Mouse (Mus musculus) skeletal muscle tissue, adult 2 months (tissue): ENCODE measurements around the gene Icam4.

Source experiments
- DNase-seq: peaks from one replicate; pipeline ENCODE4 v3.0.0-alpha.2; 2012; ENCODE audit warnings: low read depth, low spot score

Gene Icam4

DNA sequence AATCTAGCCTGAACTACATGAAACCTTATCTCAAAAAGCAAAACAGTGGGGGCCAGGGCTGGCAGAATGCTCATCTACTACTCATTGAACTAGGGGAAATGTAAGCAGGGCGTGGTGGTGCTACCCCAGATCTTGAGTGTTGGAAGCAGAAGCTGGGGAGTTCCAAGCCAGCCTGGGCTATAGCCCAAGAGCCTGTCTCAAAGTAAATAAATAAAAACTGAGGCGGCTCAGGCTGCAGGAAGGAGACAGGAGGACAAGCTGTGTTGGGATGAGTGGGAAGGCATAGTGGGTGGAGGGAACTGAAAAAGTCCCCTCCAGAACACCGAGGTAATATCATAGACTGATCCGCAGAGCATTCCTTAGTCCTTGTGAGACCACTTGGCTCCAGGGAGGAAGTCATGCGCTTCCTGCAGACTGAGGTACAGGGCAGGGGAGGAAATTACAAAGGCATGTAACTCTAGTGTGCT lies 17.3 kb upstream of the Icam4 start:
- no peak for DNase-seq

DNA sequence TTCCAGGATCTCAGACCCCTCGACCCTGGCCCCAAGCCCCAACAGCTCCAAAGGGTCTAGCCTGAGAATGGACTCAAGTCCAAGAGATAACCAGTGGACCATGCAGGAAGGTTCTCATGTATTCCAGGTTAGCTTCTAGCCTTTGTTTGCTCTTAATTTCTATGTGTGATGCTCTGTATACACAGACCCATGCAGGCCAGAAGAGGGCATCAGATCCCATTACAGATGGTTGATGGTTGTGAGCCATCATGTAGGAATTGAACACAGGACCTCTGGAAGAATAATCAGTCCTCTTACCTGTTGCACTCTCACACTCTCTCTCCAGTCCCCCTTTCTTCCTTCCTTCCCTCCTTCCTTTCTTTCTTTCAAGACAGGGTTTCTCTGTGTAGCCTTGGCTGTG lies 16.8 kb upstream of the Icam4 start:
- no peak for DNase-seq

DNA sequence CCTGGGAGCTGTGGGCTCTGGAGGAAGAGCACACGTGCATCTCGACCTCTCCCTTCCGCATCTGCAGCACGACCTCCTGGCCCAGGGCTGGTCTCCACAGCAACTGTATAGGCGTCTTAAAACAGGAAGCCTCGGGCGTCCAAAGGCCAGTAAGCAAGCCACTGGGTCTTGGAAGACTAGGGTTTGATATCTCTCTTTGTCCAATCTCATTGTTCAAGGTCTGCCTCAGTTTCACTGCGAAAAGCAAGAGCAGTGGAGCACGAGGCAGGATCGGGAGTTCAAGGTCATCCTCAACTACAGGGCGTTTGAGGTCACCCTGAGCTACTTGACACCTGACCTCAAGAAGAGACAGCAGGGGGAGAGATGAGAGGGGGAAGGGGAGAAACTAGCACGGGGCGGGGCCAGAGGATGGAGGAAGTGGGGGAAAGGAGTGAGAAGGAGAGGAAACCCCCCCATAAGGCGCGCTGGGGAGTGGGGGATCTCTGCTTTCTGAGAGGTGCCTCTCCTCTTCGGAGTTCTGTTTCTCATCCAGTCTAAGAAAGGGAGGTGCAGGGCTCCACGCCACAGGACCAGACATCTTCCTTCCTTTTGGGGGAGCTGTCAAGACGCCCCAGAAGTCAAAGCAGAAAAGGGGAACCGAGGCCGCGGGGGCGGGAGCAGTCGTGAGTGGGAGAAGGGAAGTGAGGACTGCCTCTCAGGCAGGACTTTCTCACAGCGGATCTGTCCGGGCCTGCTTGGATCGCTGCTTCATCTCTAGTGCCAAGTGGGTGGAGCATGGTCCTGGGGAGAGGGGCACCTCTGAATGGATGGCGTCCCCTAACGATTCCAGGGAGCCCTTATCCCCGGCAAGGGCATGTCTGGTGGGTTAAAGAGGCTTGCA lies 14.2 kb upstream of the Icam4 start:
- peak; percentile 46 for DNase-seq

DNA sequence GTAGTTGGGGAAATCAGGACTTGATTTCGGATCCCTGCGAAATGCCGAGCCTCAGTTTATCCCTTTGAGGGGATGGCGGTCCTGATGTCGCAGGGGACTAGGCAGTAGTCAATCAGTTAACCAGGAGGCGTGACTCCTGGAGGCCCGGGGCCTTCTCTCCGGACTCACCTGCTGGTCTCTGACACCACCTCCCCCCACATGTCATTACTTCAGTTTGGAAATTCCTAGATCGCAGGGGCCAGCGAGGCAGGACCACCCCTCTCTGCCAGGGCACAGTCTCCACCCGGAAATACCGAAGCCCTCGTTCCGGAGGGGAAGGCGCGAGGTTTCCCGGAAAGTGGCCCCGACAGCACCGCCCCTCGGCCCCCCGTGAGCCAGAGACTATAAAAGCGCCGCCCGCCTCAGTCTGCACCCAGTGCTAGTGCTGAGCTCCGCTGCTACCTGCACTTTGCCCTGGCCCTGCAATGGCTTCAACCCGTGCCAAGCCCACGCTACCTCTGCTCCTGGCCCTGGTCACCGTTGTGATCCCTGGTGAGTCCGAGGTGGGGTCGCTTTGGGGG lies 13.5 kb upstream of the Icam4 start, which contains the start of gene Icam1:
TSS of gene Icam1 (plus strand) at position 415 of the 560 bp plus-strand sequence.
- no peak for DNase-seq

DNA sequence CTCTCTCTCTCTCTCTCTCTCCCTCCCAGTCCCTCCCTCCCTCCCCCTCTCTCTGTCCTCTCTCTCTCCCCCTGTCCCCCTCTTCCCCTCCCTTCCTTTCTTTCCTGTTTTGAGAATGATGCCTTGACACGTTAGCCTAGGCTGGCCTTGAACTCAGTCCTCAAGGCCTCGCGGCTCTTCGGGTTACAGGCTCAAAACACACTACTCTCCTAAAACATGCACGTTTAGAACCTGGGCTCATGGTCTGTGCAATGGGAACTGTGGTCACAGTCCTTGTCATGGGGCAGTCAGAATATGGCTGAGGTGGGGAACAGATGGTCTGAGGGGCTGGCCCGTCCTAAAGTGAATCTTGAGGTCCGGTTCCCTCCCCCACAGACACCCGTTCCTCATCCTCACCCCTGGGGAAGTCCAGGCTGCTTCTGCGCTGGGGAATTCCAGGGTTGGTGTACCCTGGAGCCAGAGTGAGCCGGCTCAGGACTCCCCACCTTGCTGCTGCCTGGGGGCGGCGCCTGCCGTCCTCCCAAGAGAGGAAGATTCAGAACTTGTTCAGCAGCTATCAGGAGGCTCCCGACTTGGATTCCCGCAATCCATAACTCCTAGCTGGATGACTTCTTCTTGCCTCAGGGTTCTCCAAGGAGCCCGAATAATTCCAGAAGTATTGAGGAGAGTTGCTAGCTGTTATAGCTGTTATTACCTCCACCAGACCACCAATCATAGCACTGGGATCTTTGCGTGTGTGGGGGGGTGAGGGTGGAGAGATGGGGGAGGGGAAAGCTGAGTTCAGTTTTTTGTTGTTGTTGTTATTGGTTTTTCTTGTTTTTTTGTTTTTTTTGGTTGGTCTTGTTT lies 12.6 kb upstream of the Icam4 start:
- no peak for DNase-seq

DNA sequence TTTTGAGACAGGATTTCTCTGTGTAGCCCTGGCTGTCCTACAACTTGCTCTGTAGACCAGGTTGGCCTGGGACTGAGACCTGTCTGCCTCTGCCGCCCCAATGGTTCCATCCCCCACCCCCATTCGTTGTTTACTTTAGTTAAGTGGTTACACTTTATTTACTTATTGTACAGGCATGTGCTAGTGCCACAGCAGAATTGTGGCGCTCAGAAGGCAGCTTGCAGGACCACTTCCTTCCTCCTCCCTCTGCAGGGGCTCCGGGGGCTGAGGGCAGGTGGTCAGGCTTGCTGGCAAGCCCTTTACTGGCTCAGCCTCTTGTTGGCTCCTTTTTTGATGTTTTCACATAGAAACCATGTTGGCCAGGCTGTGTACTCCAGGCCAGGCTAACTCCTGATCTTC lies 12.0 kb upstream of the Icam4 start:
- no peak for DNase-seq

DNA sequence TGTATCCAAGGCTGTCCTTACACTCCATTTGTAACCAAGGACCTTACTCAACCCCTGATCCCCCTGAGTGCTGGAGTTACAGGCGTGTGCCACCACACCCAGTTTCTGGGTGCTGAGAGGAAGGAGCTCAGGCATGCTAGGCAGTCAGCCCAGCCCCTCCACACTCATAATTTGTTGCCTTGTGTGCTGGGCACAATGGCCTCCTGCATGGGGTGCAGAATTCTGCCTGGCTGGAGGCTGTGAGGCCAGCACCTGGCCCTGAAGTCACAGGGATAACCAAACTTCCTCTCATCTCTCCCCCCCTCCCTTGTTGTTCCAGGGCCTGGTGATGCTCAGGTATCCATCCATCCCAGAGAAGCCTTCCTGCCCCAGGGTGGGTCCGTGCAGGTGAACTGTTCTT lies 10.6 kb upstream of the Icam4 start:
- DNase-seq = no peak

DNA sequence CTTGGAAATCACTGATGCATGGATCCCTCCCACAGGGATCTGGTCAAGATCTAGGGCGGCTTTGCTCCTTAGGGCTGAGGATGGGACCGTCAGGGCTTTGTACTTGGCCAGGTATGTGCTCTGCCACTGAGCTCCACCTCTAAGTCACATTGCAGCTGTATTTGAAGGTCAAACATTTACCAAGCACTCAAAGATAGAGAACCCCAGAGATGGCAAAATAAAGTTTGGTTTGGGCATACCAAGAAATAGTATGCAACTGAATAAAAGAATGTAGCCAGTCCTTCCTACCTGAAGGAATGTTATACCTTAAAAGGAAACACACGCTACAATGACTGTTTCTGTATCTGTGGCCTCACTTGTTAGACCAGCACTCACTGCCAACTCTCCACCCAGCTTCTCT lies 7.8 kb upstream of the Icam4 start:
- DNase-seq = no peak

DNA sequence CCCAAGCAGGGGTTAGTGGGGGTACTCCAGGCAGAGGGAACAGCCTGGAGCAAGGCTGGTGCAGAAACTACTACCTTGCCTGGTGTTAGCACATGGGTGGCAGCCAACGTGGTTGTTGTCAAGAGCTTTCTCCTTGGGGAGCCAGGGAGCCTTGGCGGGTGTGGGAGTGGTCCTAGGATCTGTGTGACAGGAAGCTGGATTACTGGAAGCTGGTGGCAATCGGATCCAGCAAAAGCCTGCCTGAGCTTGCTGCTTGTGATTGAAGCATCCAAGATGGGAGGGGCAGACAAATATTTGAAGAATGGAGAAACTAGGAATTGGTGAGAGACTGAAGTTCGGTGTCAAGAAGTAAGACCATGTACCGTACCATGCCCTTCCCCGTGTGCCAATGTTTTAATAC lies 6.9 kb upstream of the Icam4 start:
- no peak for DNase-seq

DNA sequence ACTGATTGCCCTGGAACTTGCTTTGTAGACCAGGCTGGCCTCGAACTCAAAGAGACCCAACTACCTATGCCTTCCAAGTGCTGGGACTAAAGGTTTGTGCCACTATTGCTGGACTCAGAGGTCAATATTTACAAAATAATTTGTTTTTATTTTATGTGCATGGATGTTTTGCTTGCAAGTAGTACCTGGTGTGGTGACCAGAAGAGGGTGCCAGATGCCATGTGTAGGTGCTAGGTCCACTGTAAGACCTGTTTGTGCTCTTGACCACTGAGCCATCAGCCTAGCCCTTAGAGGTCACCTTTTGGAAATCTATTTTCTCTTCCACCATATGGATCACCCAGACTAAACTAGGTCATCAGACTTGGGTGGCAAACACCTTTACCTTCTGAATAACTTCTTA lies 6.4 kb upstream of the Icam4 start:
- no peak for DNase-seq

DNA sequence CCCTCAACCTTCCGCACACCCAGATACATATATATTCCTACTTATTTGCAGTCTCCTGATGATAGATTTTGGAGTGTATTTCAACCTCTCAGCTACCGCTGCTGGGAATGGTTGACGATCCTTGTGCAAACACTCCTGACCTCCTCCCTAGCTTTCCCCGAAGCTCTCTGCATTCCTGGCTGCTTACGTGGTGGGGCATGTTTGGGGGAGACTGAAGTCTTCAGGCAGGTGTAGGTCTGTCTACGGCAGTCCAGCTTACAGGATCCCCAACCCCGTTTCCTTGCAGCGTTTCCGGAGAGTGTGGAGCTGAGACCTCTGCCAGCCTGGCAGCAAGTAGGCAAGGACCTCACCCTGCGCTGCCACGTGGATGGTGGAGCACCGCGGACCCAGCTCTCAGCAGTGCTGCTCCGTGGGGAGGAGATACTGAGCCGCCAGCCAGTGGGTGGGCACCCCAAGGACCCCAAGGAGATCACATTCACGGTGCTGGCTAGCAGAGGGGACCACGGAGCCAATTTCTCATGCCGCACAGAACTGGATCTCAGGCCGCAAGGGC lies 3.8 kb upstream of the Icam4 start:
- no peak for DNase-seq

DNA sequence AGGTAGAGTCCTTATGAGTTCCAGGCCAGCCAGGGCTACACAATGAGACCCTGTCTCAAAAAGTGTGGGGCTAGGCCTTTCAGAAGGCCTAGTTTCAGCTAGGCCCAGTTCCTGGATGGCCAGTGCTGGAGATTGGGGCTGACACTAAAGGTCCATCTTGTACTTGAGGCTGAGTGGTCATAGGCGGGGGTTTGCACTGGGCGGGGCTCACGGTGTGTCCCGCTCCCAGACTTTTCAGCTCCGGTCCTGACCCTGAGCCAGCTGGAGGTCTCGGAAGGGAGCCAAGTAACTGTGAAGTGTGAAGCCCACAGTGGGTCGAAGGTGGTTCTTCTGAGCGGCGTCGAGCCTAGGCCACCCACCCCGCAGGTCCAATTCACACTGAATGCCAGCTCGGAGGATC lies 2.3 kb upstream of the Icam4 start:
- no peak for DNase-seq

DNA sequence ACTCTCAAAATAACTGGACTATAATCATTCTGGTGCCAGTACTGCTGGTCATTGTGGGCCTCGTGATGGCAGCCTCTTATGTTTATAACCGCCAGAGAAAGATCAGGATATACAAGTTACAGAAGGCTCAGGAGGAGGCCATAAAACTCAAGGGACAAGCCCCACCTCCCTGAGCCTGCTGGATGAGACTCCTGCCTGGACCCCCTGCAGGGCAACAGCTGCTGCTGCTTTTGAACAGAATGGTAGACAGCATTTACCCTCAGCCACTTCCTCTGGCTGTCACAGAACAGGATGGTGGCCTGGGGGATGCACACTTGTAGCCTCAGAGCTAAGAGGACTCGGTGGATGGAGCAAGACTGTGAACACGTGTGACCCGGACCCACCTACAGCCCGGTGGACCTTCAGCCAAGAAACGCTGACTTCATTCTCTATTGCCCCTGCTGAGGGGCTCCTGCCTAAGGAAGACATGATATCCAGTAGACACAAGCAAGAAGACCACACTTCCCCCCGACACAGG lies 1.3 kb upstream of the Icam4 start:
- no peak for DNase-seq

DNA sequence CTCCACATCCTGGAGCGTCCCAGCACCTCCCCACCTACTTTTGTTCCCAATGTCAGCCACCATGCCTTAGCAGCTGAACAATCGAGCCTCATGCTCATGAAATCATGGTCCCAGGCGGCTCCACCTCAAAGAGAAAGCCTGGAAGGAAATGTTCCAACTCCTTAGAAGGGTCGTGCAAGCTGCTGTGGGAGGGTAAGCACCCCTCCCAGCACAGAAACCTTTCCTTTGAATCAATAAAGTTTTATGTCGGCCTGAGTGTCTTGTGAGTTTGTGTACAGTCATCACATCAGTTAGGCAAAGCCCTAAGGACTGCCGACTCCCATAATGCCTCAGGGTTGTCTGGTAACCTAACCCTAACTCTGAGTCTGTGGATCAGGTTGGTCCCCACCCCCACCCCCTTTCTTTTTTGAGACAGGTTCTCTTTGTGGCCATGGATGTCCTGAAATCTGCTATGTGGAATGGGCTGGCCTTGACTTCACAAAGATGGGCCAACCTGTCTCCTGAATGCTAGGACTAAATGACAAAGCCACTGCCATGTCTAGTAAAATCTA lies 538 bp upstream of the Icam4 start:
- no peak for DNase-seq

DNA sequence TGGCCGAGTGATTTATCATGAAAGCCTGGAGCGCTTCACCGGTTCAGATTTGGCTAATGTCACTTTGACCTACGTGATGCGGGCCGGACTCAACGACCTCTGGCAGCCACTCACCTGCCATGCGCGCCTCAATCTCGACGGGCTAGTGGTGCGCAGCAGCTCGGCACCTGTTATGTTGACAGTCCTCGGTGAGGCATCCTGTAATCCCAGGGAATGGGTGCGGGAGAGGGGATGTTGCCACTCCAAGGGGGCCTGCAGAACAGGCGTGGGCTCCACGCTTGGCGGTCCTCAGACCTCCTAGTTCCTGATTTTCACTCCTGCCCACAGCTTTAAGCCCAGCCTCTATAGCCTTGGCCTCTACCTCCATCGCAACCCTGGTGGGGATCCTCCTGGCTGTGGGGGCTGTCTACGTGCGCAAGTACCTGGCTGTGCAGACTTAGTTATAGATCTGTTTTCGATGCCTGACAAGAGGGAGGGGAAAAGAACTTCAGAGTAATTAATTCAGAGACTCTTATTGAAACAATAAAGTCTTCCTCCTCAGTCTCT lies 955 bp downstream of the Icam4 start:
- DNase-seq = no peak

DNA sequence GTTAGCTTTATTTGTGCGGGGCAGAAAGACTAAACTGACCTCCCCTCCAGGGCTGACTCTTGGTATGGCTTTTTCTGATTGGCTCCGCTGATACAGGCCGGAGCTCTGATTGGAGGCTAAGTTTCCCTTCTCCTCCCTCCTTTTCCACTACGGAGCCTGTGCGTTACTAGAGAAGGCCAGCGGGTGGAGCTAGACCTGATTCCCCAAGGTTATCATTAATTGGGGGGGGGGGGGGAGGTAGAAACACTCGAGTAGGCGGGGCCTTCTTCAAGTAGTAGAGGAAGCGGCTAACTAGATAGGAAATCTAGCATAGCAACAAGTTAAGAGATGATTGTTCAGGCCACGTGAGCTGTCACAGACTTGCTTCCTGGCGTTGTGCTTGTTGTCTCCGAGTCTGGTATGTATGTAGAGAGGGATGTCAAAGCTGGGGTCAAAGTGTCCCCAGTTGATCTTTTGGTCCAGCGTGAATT lies 1.6 kb downstream of the Icam4 start:
- DNase-seq = peak; percentile 92

DNA sequence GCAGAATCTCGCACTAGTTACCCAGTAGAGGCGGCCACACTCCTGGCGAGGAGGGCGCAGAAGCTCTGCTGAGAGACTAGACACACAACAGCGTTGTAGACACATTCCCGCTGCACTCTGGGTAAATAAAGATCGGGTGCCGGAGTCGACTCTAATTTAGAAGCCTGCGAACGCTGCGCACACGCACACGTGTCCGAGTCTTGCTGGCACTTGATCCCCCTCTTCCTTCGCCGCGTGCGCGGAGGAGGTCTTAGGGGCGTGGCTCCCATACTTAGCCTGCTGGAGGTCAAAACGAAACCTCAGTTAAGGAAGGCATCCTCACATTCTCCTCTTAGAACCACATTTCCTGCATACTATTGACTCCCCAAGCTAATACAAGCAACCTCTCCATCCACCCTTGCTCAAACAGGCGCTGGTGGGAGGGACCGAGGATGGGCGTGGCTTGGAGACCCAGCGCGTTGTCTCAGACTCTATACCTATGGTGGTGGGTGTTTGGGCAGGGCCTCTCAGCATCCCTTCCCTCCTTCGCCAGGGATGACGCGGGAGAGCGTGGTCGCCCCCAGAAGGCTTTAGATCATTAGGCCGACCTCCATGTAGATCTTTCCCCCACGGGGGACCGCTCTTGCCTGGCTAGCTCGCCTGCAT lies 2.2 kb downstream of the Icam4 start:
- DNase-seq = peak; percentile 67

DNA sequence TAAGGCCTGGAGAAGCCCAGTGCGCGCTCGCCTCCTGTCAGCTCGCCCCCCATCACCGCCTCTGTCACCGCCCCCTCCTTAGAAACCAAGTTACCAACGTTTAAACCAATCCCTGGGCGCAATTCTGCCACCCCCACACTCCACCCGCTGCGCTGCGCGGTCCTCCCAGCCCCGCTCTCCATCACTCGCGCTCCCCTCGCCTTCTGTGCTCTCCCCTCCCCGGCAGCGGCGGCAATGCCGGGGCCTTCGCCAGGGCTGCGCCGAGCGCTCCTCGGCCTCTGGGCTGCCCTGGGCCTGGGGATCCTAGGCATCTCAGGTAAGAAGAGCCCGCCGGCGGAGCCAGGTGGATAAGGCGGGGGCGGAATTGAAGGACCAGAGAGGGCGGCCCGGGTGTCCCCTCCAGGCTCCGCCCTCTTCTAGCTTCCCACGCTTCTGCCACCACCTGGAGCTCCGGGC lies 2.8 kb downstream of the Icam4 start, which contains the start of gene Icam5:
TSS of gene Icam5 (plus strand) at position 178 of the 456 bp plus-strand sequence.
- DNase-seq = no peak

DNA sequence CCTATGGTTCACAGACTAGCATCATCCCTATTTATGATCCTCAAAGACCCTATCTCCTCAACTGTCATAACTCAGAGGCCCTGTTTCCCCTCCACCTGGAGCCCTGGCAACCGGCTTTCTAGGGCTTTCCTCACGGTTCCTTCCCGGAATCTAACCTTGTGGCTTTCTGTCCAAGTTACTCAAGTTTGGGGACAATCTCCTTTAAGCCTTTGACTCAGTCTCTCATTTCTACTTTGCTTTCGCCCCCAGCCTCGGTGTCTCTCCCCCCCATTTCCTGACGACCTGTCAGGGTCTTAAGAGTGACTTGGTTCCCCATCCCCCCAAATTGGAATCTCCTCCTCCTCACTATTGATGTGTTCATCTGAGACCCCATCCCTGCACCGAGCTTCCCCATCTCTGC lies 3.3 kb downstream of the Icam4 start:
- no peak for DNase-seq

DNA sequence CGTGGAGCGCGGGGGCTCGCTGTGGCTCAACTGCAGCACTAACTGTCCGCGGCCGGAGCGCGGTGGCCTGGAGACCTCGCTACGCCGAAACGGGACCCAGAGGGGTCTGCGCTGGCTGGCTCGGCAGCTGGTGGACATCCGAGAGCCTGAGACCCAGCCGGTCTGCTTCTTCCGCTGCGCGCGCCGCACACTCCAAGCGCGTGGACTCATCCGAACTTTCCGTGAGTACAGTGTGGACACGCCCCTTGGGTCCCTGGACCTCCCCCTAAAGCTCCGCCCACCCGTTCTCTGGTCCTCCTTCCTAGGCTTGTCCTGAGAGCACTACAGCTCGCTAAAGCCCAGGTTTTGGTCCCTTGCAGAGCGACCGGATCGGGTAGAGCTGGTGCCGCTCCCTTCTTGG lies 4.0 kb downstream of the Icam4 start:
- peak; percentile 68 for DNase-seq
